Mouse (Mus musculus) neutrophil, adult 5-6 weeks (primary cell): ENCODE results near the gene D130043K22Rik. TPM values are rescaled to one million over a fixed set of nuclear protein-coding genes. Genes with fewer than 3 reads are reported as not detected.

Experiments used
- ATAC-seq: fragments of 151-379, 151-347 bp; 2 replicates; pipeline ENCODE4 v1.8.0; 2017; ENCODE audit warnings: mild to moderate bottlenecking, moderate TSS enrichment; ENCODE audit not compliant: insufficient number of reproducible peaks, poor library complexity, low FRiP score, severe bottlenecking; ENCODE audit errors: extremely low read depth
- total RNA-seq: library from RNA; stranded (forward); fragments of 200-1000 nt; gene quantifications from 2 replicates; pipeline ENCODE4 v1.2.3, GENCODE M21; 2017

Gene D130043K22Rik
- total RNA-seq, 1 experiment from 2014 or later = not detected

DNA sequence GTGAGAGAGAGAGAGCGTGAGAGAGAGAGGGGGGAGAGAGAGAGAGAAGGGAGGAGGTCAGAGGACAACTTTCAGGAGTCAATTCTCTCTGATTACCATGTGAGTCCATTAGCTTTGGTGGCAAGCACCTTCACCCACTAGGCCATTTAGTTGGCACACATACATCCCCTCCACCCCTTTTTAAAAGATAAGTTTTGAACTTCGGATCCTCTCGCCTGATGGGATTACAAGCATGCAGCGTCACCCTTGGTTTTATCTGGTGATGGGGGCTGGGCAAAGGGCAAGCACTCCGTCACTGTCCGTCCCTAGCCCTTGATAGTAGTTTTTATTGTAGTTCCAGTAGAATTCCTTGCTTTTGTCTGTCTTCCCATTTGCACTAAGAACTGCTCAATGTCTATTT lies 35.3 kb downstream of the D130043K22Rik start:
- ATAC-seq = no peak

GRCm38 (mm10) chr13:24880704-24881103 lies 35.8 kb downstream of the D130043K22Rik start:
- no peak for ATAC-seq

- no peak for ATAC-seq
These were observed 37.5 kb downstream of the D130043K22Rik start for GRCm38 (mm10) chr13:24882411-24882810.

GRCm38 (mm10) chr13:24889554-24889953 lies 44.6 kb downstream of the D130043K22Rik start:
- no peak for ATAC-seq

GRCm38 (mm10) chr13:24892516-24892915 lies 47.6 kb downstream of the D130043K22Rik start:
- ATAC-seq = no peak

DNA sequence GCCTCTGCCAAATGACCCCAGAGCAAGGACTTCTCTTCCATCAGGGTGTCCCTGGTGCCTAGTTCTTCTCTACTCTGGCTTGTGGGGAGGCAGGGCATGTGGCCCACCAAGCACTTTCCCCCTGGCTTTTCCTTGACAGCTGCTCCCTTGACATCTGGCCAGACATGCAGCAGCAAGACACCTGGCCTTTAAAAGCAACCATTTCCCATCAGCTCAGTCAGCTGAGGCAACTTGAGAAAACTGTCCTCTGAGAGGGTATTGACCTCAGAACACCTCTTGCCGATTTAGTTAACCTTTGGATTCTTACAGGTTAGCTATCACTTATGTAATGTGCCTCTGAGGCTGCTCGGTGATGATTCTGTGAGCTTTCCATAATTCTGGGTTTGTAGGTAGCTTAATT lies 48.9 kb downstream of the D130043K22Rik start:
- no peak for ATAC-seq

DNA sequence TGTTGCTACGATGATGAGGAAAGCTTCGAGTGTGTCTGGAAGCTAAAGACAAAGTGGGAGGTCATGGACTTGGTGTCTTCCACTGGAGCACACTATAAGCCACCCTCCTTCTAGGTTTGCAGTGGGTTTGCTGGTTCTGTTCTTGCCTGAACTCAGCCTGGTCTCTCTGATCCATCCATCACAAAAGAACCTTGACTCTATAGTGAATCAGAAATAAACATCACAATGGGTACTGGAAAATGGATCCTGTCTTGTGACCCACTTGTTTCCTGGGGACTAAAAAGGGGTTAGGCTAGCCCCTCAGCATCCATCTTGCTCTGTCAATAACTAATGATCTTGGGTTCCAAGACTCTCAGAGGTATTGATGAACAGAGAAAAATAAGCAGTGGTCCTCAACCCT lies 57.0 kb downstream of the D130043K22Rik start:
- no peak for ATAC-seq

DNA sequence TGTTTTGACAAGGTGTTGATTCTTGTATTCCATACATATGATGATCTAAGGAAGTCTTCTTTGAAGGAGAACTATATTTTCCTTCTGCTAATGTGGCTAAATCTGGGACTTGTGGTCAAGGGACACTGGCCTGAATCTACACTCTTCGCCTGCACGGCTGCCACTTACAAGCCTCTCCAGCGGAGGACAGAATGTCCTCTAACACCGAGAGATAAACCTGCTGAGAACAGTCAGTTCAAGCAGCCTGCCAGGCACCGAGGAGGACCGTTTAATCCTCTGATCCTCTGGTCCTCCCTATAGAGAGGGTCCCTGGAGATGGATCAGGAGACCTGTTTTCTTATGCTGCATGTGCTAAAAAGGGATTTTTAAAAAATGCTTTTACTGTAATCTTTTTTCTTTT lies 58.5 kb downstream of the D130043K22Rik start:
- ATAC-seq = no peak

GRCm38 (mm10) chr13:24905422-24905821 lies 60.5 kb downstream of the D130043K22Rik start:
- no peak for ATAC-seq

DNA sequence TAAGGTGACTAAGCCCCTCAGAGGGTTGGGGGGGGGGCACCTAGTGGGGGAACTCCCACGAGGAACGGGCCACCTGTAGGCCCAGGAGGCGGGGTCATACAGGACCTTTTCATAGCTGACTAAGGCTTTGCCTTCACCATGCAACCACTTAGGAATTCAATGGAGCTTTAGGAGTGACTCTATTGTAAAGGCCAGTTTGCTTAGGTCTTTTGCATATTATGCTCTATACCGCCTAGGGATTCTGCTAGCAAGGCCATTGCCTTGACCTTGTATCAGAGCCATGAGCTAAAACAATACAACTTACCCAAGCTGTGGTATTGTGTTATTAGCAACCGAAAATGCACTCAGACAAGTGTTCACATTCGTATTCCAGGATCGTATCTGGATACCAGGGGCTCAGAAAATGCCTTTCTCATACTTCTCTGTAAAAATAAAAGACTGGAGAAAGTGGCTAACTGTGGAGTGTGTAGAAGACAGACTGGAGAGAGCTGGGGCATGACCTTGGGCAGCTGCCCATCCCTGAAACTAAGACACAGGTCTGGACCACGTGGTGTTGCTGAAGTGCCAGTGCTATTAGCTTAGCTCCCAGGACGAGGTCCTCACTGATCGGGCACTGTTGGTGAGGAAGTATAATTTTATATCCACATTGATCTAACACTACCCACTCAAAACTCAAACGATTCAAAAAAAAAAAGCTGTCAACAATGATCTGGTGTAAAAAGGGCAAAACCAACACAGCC lies 62.1 kb downstream of the D130043K22Rik start:
- no peak for ATAC-seq

- no peak for ATAC-seq
These were observed 64.2 kb downstream of the D130043K22Rik start for GRCm38 (mm10) chr13:24909112-24909511.

DNA sequence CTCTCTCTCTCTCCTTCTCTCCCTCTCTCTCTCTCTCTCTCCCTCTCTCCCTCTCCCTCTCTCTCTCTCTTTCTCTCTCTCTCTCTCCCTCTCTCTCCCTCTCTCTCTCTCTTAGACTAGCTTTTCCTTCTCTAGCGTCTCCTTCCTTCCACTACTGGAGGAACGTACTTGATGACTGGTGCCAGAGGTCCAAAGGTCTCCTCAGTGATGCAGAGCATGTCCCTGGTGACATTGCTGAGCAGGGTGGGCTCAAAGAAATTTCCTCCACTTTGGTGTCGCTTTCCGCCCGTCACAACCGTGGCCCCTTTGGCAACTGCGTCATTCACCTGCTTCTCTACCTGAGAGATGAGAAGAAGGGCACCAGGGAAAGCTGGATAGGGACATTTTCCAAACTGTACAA lies 68.6 kb downstream of the D130043K22Rik start:
- no peak for ATAC-seq

DNA sequence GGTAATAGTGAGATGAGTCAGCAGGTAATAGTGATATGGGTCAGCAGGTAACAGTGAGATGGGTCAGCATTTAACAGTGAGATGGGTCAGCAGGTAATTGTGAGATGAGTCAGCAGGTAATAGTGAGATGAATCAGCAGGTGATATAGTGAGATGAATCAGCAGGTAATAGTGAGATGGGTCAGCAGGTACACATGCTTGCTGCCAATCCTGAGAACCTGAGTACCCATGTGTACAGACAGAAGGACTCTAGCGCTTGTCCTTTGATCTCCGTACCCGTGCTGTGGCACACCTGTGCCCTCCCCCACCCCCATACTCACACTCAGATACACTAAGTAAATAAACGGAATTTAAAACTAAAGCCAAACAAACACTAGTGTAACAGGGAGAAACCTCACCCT lies 70.0 kb downstream of the D130043K22Rik start:
- no peak for ATAC-seq

- ATAC-seq = no peak
These were observed 70.9 kb downstream of the D130043K22Rik start for GRCm38 (mm10) chr13:24915831-24916230.

DNA sequence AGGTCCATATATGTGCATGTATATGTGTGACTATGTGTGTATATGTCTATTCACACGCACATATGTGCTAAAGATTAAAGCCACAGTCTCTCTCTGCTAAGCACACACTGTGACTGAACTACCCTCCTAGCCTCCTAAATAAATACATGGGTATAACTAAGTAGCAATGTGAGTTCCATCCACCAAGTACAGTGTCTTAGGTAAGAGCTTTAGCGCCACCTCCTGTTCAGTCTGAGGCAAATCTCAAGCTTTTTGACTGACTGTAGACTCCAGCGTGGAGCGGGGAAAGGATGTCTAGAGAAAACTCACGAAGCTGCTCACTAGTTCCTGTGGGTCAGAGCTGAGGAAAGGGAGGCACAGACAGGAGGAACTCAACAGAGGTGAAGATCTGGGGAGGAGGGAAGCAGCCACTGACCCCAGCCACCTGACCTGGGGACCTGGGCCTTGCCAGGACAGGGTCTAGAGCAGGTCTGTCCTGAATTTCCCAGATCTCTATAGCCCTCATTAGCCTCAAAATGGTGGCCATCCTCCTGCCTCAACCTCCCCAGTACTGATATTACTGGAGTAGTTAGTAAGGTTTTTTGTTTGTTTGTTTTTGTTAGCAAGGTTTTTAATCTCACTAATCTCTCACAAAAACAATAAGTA lies 75.5 kb downstream of the D130043K22Rik start:
- ATAC-seq = peak; percentile 60

- ATAC-seq = peak; percentile 30; the same call in 1 of the 2 replicates
These were observed 76.3 kb downstream of the D130043K22Rik start for GRCm38 (mm10) chr13:24921281-24921680.

- ATAC-seq = no peak
These were observed 79.1 kb downstream of the D130043K22Rik start for GRCm38 (mm10) chr13:24923991-24924390.

- ATAC-seq = no peak
These were observed 85.7 kb downstream of the D130043K22Rik start for GRCm38 (mm10) chr13:24930591-24930990.

DNA sequence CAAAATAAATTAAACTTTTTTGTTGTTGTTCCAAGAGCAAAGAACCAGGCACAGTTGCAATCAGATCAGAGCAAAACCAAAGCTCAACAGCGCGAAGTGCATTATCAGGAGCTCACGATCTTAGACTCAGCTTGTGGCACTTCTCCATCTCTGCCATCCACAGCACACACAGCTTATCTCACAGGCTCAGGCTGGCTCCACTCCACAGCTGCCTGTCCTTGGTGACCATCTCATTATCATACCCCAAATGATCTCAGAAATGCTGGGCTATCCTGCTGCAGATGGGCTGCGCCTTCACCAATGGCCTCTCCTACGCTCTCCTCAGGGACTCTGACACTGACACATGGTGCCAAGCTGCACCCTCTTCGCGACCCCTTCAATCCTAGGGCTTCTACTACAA lies 88.3 kb downstream of the D130043K22Rik start:
- ATAC-seq = no peak

DNA sequence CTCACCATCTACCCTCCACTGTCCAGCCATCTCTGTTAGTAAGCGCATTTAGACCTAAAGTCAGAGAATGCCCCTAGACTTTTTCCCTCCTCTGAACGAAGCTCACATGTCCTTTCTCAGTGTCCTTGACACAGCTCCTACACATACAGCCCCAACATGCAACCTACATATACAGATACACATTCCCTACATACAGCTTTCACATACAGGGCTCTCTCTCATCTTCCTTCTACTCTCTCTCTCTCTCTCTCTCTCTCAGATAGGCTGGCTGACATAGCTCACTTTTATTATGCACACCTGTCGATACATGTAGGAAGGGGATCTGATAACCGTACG lies 91.8 kb downstream of the D130043K22Rik start:
- ATAC-seq = no peak
